Mouse (Mus musculus) forebrain, embryonic 16.5 days (tissue): ENCODE results near the gene Palm2. TPM values are rescaled to one million over a fixed set of nuclear protein-coding genes. Genes with fewer than 3 reads are reported as not detected.

Experiments used
- ATAC-seq: fragments of 200-750 bp; cut with Nextera tagmentation; 2 replicates; pipeline ENCODE4 v1.8.0; 2017; ENCODE audit warnings: mild to moderate bottlenecking, moderate library complexity
- H3K27ac ChIP-seq: fragments of 300-500 bp; sonication (generic); 2 replicates; pipeline ENCODE4 v1.5.1; 2014; ENCODE audit warnings: low read length, control low read depth
- H3K27me3 ChIP-seq: fragments of 300-500 bp; sonication (generic); replicated peaks from 2 replicates; pipeline ENCODE4 v1.6.1; 2014; ENCODE audit warnings: low read length; ENCODE audit not compliant: control insufficient read depth, insufficient read depth
- H3K36me3 ChIP-seq: fragments of 300-500 bp; sonication (generic); 2 replicates; pipeline ENCODE4 v1.6.1; 2014; ENCODE audit not compliant: control insufficient read depth, insufficient read depth
- H3K4me1 ChIP-seq: fragments of 300-500 bp; sonication (generic); replicated peaks from 2 replicates; pipeline ENCODE4 v1.6.1; 2014; ENCODE audit warnings: low read length; ENCODE audit not compliant: control insufficient read depth, insufficient read depth
- H3K4me2 ChIP-seq: fragments of 300-500 bp; sonication (generic); 2 replicates; pipeline ENCODE4 v1.6.1; 2014; ENCODE audit warnings: mild to moderate bottlenecking, low read length, control low read depth
- H3K4me3 ChIP-seq: fragments of 300-500 bp; sonication (generic); replicated peaks from 2 replicates; pipeline ENCODE4 v1.5.1; 2014; ENCODE audit warnings: mild to moderate bottlenecking, low read length, control low read depth
- H3K9ac ChIP-seq: fragments of 300-500 bp; sonication (generic); replicated peaks from 2 replicates; pipeline ENCODE4 v1.6.1; 2014; ENCODE audit warnings: low read depth, low read length, control low read depth
- H3K9me3 ChIP-seq: fragments of 300-500 bp; sonication (generic); 2 replicates; pipeline ENCODE4 v1.6.1; 2016; ENCODE audit warnings: low read length; ENCODE audit not compliant: control insufficient read depth
- WGBS: fragments of 180-500 bp; shearing (Covaris S2); extraction: QIAGEN DNeasy Blood & Tissue Kit; methylation state at CpG from one replicate; pipeline ENCODE4 v1.1.7; 2014; 5-methylcytosine and 5-hydroxymethylcytosine counted together
- polyA plus RNA-seq: library from polyadenylated mRNA; unstranded; fragments of >200 nt; fragmentation: Nextera tagmentation; extraction: Ambion mirVana; gene quantifications from 2 replicates; pipeline ENCODE4 v1.2.1, GENCODE M21; 2015

Palm2 gene
- polyA plus RNA-seq, 1 experiment from 2014 or later, result 14.2 TPM

DNA sequence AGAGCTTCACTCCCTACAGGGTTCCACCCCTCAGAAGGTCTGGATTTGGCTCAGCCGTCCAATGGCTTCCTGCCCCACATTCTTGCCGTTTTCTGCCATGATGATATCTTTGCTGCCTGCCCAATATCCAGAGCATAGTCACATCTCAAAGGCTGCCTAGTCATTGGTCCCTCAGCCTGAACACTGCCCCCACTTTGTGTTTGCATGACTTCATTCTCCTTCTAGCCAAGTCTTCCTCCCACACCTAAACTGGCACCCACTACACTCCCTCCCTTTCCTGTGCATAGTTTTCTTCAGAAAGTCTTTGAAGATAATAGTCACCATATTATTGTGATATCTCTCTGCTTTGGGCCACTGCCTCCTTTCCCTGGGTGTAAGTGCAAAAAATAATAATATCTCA lies 123.1 kb downstream of the Palm2 start:
- WGBS, result 83% methylated on average over 2 of the region's 2 CpGs
- Histone ChIP-seq H3K27me3 (no peaks in the 10 kb centered on the region), H3K4me1 (peaks cover 8% of the 10 kb centered on the region), H3K9ac (no peak overlapping the region), H3K27ac (no peak overlapping the region), H3K9me3 (no peaks in the 10 kb centered on the region), H3K4me2 (no peak overlapping the region), H3K36me3 (no peaks in the 10 kb centered on the region), H3K4me3 (no peak overlapping the region)
- ATAC-seq, result no peak

DNA sequence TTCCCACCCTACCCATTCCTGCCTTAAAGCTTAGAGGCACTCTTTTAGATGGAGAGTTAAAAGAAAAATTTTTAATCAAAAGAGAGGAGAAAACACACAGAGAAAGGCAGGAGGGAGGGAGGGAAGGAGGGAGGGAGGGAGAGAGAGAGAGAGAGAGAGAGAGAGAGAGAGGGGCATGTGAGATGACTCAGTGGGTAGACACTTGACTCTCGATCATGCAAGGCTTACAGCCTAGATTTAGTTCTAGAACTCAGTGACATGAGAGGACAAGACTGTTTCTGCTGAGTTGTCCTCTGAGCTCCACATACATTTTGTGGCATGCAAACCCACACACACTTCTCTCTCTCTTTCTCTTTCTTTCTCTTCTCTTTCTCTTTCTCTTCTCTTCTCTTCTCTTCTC lies 125.4 kb downstream of the Palm2 start:
- ATAC-seq, result no peak
- Histone ChIP-seq H3K4me2 (no peak overlapping the region), H3K9ac (no peak overlapping the region), H3K4me3 (no peak overlapping the region), H3K9me3 (no peaks in the 10 kb centered on the region), H3K4me1 (peaks cover 8% of the 10 kb centered on the region), H3K27ac (no peak overlapping the region), H3K36me3 (no peaks in the 10 kb centered on the region), H3K27me3 (no peaks in the 10 kb centered on the region)
- WGBS, result 85% methylated on average over 1 of the region's 1 CpGs

DNA sequence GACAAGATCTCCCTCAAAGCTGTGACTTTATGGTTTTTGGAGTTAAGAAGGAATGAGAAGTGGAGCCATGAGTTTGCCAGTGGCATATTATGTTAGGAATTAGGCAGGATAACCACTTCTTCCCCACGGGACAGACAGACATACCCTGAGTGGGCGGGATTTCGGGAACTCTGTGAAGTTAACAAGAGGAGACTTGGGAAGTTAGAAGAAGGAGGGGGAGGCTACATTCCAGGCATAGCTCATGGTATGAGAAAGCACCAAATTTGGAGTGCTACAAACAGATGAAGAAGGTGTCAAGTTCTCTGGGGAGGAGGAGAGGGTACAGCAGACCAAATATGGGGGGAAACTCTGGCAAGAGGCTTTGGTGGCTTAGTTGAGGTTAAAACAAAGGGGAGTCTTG lies 126.0 kb downstream of the Palm2 start:
- Histone ChIP-seq H3K9me3 (no peaks in the 10 kb centered on the region), H3K36me3 (no peaks in the 10 kb centered on the region), H3K4me2 (no peak overlapping the region), H3K4me3 (no peak overlapping the region), H3K27ac (no peak overlapping the region), H3K27me3 (no peaks in the 10 kb centered on the region), H3K9ac (no peak overlapping the region), H3K4me1 (peaks cover 8% of the 10 kb centered on the region)
- 84% methylated on average over 3 of the region's 3 CpGs for WGBS
- no peak for ATAC-seq

DNA sequence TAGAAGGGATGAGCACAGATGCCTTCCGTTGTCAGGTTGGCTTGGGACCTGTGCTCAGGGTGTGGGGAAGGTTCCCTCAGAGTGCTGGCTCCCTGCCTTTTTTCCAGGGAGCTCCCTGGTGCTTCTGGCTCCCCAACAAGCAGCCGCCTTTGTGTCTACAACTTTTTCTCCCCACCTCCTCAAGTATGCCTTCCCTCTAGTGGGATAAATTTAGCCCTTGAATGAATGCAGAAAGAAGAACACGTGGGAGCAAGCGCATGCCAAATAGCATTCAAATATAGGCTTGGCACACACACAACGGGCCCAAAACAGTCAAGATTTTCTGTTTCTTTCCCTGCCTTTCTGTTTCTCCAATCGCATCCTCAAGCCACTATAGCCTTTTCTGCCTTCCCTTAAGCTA lies 127.0 kb downstream of the Palm2 start:
- 41% methylated on average over 6 of the region's 6 CpGs for WGBS
- Histone ChIP-seq H3K27me3 (no peaks in the 10 kb centered on the region), H3K9me3 (no peaks in the 10 kb centered on the region), H3K27ac (no peak overlapping the region), H3K4me2 (no peak overlapping the region), H3K4me3 (no peak overlapping the region), H3K9ac (no peak overlapping the region), H3K36me3 (no peaks in the 10 kb centered on the region), H3K4me1 (peaks cover 8% of the 10 kb centered on the region)
- ATAC-seq, result peak; percentile 71

- Histone ChIP-seq H3K36me3 (no peaks in the 10 kb centered on the region), H3K4me3 (no peak overlapping the region), H3K4me1 (peaks cover 21% of the 10 kb centered on the region), H3K9ac (no peak overlapping the region), H3K4me2 (no peak overlapping the region), H3K27me3 (peaks cover 4% of the 10 kb centered on the region; the same call in 1 of the 2 replicates), H3K9me3 (no peaks in the 10 kb centered on the region), H3K27ac (no peak overlapping the region)
- WGBS, result 91% methylated on average over 1 of the region's 1 CpGs
- ATAC-seq, result no peak
Measured at GRCm38 (mm10) chr4:57565283-57565682, 131.2 kb downstream of the Palm2 start.

GRCm38 (mm10) chr4:57565811-57566210 lies 131.8 kb downstream of the Palm2 start:
- H3K4me1 ChIP-seq, result peaks cover 19% of the 10 kb centered on the region

DNA sequence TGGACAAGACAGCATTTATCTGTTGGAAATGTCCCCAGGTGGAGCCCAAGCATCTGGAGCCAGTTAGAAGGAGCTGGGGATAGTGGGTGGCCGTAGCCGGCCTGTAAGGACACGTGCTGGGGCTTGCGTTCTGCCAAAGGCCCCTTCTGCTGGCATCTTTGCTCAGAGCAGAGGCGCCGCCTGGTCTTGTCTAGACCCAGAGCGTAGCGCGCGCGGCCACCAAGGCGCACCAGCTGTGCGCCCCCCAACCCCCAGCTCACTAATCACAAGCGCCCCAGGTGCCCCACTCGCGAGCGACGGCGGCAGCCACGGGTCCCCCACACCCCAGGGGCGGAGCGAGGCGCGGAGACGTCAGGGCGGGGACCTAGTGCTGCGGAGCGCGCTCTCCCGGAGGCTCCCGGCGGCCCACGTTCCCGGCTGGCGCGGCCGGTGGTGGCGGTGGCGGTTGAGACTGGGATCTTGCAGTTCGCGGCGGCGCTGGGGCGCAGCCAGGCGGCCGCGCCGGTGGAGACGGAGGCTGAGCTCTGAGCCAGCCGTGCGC lies 133.7 kb downstream of the Palm2 start, which contains the start of gene Pakap:
Gene Pakap (plus strand): TSS at position 514 of the 541 bp plus-strand sequence.
- Histone ChIP-seq H3K9me3 (no peaks in the 10 kb centered on the region), H3K27ac (peak within 1 kb of the TSS; percentile 13; the same call in 1 of the 2 replicates), H3K27me3 (peaks cover 4% of the 10 kb centered on the region; the same call in 1 of the 2 replicates), H3K4me2 (peak within 1 kb of the TSS; percentile 88), H3K4me3 (peak within 1 kb of the TSS; percentile 66), H3K9ac (peak within 1 kb of the TSS; percentile 76), H3K4me1 (peaks cover 12% of the 10 kb centered on the region), H3K36me3 (no peaks in the 10 kb centered on the region)
- under 1% methylated on average over 29 of the region's 51 CpGs for WGBS
- peak; percentile 94 for ATAC-seq

More at GRCm38 (mm10) chr4:57565811-57566210, 131.8 kb downstream of the Palm2 start:
- no peak overlapping the region for H3K9ac ChIP-seq
- H3K36me3 ChIP-seq, result no peaks in the 10 kb centered on the region
- WGBS, result 56% methylated on average over 2 of the region's 2 CpGs
- peaks cover 4% of the 10 kb centered on the region; the same call in 1 of the 2 replicates for H3K27me3 ChIP-seq
- H3K27ac ChIP-seq, result no peak overlapping the region
- no peak overlapping the region for H3K4me2 ChIP-seq
- no peak for ATAC-seq
- H3K4me3 ChIP-seq, result no peak overlapping the region
- H3K9me3 ChIP-seq, result no peaks in the 10 kb centered on the region

DNA sequence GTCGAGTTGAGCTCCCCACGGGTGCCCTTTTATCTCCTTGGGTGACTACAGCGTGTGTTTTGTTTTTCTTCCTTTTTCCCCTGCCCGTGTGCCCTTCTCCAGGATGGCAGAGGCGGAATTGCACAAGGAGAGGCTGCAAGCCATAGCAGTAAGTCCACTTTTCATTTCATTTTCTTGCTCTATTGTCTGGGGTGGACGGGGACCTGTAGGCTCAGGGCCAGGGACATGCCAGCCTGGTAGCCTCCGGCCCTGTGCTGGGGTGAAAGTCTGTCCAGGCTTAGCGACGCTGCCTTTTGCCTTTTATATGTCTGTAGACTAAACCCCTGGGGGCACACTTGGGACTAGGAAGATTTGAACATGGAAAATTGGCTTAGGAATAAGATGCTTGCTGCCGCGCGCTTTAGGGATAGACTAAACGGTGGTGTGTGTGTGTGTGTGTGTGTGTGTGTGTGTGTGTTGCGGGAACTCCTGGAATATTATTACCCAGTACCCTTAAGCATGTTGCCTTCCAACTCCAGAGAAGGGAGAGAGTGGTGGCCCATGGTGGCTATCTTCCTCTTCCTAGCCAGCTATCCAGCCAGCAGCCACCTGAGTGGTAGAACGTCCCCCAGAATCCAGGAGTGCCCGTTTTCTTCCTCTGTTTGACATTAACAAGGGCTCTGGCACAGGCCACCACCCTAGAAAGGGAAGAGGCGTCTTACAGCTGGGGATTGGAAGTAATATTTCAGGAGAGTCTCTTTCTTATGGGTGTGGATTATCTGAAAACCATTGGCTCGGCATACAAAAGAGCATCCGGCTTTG lies 134.4 kb downstream of the Palm2 start:
- Histone ChIP-seq H3K4me2 (peak overlapping the region; percentile 88), H3K9ac (peak overlapping the region; percentile 76), H3K4me3 (peak overlapping the region; percentile 66), H3K9me3 (no peaks in the 10 kb centered on the region), H3K27ac (peak overlapping the region; percentile 13; the same call in 1 of the 2 replicates), H3K4me1 (peaks cover 12% of the 10 kb centered on the region), H3K27me3 (peaks cover 4% of the 10 kb centered on the region; the same call in 1 of the 2 replicates), H3K36me3 (no peaks in the 10 kb centered on the region)
- 47% methylated on average over 19 of the region's 19 CpGs for WGBS
- ATAC-seq, result no peak; the same call in none of the 2 replicates

DNA sequence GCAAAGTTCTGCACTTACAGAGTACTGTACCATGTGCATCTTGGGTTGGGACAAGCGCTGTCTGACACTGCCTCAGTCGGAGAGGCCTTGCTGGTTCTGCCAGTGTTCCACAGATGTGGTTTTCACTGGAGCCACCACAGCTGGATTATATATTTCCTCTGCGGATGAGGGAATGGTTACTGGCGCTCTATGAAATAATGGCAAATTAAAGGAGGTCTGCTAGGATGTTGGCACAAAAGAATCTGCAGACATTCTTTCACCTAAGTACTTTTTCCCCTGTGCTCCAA lies 135.0 kb downstream of the Palm2 start:
- Histone ChIP-seq H3K4me3 (no peak overlapping the region), H3K9ac (no peak overlapping the region)
- 89% methylated on average over 4 of the region's 4 CpGs for WGBS

More for the DNA sequence above, 135.0 kb downstream of the Palm2 start:
- Histone ChIP-seq H3K27me3 (peaks cover 4% of the 10 kb centered on the region; the same call in 1 of the 2 replicates), H3K36me3 (no peaks in the 10 kb centered on the region), H3K4me2 (no peak overlapping the region), H3K27ac (no peak overlapping the region), H3K9me3 (no peaks in the 10 kb centered on the region), H3K4me1 (peaks cover 12% of the 10 kb centered on the region)
- ATAC-seq, result no peak
